Mouse (Mus musculus) intestine, postnatal 0 days (tissue): ENCODE data around the gene Phb2. TPM values are rescaled to one million over a fixed set of nuclear protein-coding genes. Genes with fewer than 3 reads are reported as not detected.

Experiments used
- ATAC-seq: fragments of 200-750 bp; cut with Nextera tagmentation; 2 replicates; pipeline ENCODE4 v1.8.0; 2017; ENCODE audit warnings: mild to moderate bottlenecking, moderate TSS enrichment, moderate library complexity
- H3K27ac ChIP-seq: fragments of 300-500 bp; sonication (generic); 2 replicates; pipeline ENCODE4 v1.5.1; 2014; ENCODE audit warnings: mild to moderate bottlenecking, low read depth, low read length, moderate library complexity
- H3K27me3 ChIP-seq: fragments of 300-500 bp; sonication (generic); replicated peaks from 2 replicates; pipeline ENCODE4 v1.6.1; 2014; ENCODE audit warnings: low read length, mixed read lengths; ENCODE audit not compliant: control insufficient read depth, insufficient read depth
- H3K36me3 ChIP-seq: fragments of 300-500 bp; sonication (generic); 2 replicates; pipeline ENCODE4 v1.6.1; 2014; ENCODE audit warnings: mild to moderate bottlenecking, moderate library complexity; ENCODE audit not compliant: control insufficient read depth, insufficient read depth
- H3K4me1 ChIP-seq: fragments of 300-500 bp; sonication (generic); replicated peaks from 2 replicates; pipeline ENCODE4 v1.6.1; 2014; ENCODE audit warnings: antibody characterized with exemption, low read length, mixed read lengths; ENCODE audit not compliant: control insufficient read depth, insufficient read depth
- H3K4me2 ChIP-seq: fragments of 300-500 bp; sonication (generic); replicated peaks from 2 replicates; pipeline ENCODE4 v1.6.1; 2014; ENCODE audit warnings: low read depth, mild to moderate bottlenecking, moderate library complexity
- H3K4me3 ChIP-seq: fragments of 300-500 bp; sonication (generic); 2 replicates; pipeline ENCODE4 v1.5.1; 2014; ENCODE audit warnings: low read depth, low read length
- H3K9ac ChIP-seq: fragments of 300-500 bp; sonication (generic); 2 replicates; pipeline ENCODE4 v1.6.1; 2014; ENCODE audit warnings: mild to moderate bottlenecking, low read depth, low read length
- H3K9me3 ChIP-seq: fragments of 300-500 bp; sonication (generic); 2 replicates; pipeline ENCODE4 v1.6.1; 2016; ENCODE audit warnings: mixed run types; ENCODE audit not compliant: control insufficient read depth
- CTCF ChIP-seq: sonication (generic); IDR thresholded peaks from 2 replicates; pipeline ENCODE4 v1.5.1; 2016; ENCODE audit warnings: low read depth, mild to moderate bottlenecking, control low read depth, antibody characterized with exemption, moderate library complexity
- WGBS: fragments of 180-500 bp; shearing (Covaris S2); extraction: QIAGEN DNeasy Blood & Tissue Kit; methylation state at CpG from one replicate; pipeline ENCODE4 v1.1.7; 2014; 5-methylcytosine and 5-hydroxymethylcytosine counted together
- polyA plus RNA-seq: library from polyadenylated mRNA; unstranded; fragments of >200 nt; fragmentation: Nextera tagmentation; extraction: Ambion mirVana; gene quantifications from 2 replicates; pipeline ENCODE4 v1.2.1, GENCODE M21; 2015

Phb2 gene
- polyA plus RNA-seq, 1 experiment from 2014 or later: 255 TPM

DNA sequence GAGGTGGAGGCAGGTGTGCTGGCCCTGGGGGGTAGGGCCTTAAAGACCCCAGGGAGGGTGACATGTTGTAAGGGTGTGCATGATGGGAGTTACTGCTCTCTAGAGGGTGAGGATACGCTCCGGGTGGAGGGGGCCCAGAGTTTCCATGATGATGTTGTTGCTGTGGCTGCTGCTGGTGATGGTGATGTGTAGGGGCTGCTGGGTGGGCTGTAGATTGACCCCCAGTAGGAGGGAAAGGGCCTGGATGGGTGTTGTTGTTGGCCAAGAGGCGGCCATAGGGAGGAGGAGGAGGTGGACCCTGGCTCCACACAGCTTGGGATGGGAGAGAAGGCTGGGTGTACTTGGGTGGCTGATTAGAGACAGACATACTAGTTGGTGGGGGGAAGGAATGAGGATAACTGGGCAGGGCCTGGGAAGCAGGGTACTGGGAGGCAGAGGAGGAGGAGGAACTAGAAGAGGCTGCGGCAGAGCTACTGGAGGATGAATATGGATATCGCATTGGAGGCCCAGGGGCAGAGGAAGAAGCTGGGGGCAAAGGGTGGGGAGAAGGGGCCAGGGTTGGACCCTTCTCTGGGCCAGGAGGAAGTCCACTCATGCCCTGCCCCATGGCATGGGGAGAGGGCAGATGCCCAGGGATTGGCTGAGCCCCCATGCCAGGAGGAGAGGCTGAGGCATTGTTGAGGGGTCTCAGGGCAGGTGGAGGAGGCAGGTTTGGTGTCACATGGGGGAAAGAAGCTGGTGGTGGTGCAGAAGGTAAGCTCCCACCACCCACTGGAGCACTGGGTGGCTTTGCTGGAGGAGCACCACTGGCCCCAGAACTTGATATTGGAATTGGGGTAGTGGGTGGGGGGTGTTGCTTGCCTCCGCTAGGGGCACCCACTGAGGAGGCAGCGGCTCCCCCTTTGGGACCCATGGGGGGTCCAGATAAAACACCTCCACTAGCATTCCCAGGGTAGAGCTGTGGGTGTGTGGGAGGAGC, 34.8 kb downstream of the Phb2 start:
- no peak for TF ChIP-seq CTCF
- Histone ChIP-seq H3K36me3 (peaks cover 45% of the 10 kb centered on the region), H3K27ac (no peak overlapping the region), H3K4me3 (peak overlapping the region; percentile 55; the same call in 1 of the 2 replicates), H3K27me3 (no peaks in the 10 kb centered on the region), H3K4me2 (peak overlapping the region; percentile 98; the same call in 1 of the 2 replicates), H3K9ac (no peak overlapping the region), H3K4me1 (0 out of 2 replicates have a peak, but pooled peaks cover 4% of the 10 kb centered on the region), H3K9me3 (no peaks in the 10 kb centered on the region)
- WGBS: 87% methylated on average over 7 of the region's 7 CpGs
- ATAC-seq: no peak

DNA sequence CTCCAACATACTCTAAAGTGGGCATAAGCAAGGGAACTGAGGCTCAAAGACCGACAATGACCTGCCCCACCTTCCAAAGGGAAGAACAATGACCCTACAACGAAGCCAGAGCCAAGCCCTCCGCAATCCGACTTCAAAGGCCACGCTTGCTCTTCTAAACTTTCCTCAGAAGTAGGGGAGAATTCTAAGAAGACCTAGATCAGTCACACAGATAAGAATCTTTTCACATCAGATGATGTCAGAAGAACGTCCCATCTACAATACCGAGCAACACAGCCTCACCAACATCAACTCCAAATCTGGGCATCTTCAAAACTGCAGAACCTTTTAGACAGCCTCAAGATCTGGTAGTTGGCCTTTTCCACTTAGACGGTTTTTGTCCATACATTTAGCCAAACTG, 38.3 kb downstream of the Phb2 start:
- no peak overlapping the region for H3K4me3 ChIP-seq
- H3K9ac ChIP-seq: no peak overlapping the region
- no peaks in the 10 kb centered on the region for H3K27me3 ChIP-seq
- H3K4me1 ChIP-seq: 0 out of 2 replicates have a peak, but pooled peaks cover 4% of the 10 kb centered on the region
- no peak for ATAC-seq
- 70% methylated on average over 8 of the region's 8 CpGs for WGBS
- peaks cover 27% of the 10 kb centered on the region for H3K36me3 ChIP-seq
- no peak overlapping the region for H3K4me2 ChIP-seq
- no peak overlapping the region for H3K27ac ChIP-seq
- no peaks in the 10 kb centered on the region for H3K9me3 ChIP-seq
- TF ChIP-seq CTCF: no peak

DNA sequence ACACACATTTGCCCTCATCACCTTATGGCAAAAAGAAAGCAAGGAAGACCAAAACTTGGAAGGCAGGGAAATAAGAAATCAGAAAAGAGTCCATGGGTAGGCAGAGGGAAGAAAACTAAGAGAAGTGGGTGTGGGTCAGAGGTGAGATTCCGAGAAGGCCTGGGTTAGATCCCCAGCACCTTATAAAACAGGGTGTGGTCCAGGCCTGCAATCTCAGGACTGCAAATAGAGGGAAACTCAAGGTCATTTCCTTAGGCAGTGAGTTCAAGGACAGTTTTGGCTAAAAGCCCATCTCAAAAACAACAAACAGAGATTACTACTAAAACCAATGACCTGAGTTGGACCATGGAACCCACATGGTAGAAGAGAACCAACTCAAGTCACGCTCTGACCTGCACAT, 41.7 kb downstream of the Phb2 start:
- H3K27me3 ChIP-seq: no peaks in the 10 kb centered on the region
- no peak for TF ChIP-seq CTCF
- no peak overlapping the region for H3K9ac ChIP-seq
- H3K36me3 ChIP-seq: peaks cover 9% of the 10 kb centered on the region
- H3K9me3 ChIP-seq: no peaks in the 10 kb centered on the region
- H3K4me1 ChIP-seq: no peaks in the 10 kb centered on the region
- ATAC-seq: no peak
- H3K27ac ChIP-seq: no peak overlapping the region
- 71% methylated on average over 2 of the region's 2 CpGs for WGBS
- no peak overlapping the region for H3K4me3 ChIP-seq
- H3K4me2 ChIP-seq: no peak overlapping the region

DNA sequence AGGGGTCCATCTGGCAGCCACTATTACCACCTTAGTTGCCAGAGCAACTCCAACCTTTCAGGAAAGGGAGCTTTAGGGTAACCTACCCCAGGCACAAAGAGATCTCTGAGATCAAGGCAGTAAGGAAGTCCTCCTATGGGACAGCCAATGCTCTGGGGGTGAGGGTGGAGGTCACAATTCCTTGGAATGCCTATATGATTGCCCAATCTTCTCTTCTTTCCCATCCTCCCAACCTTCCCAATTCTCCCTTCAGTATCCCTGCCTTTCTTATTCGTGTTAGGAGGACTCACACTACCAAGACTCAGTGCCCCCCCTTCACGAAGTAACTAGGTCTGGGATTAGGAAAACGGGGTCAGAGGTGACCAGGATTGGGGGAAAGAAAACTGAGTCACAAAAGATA, 43.2 kb downstream of the Phb2 start:
- no peak for ATAC-seq
- H3K27me3 ChIP-seq: no peaks in the 10 kb centered on the region
- H3K4me2 ChIP-seq: peak overlapping the region; percentile 83
- peak overlapping the region; percentile 96; the same call in 1 of the 2 replicates for H3K27ac ChIP-seq
- WGBS: 5% methylated on average over 3 of the region's 3 CpGs
- no peaks in the 10 kb centered on the region for H3K4me1 ChIP-seq
- no peaks in the 10 kb centered on the region for H3K36me3 ChIP-seq
- TF ChIP-seq CTCF: no peak
- no peaks in the 10 kb centered on the region for H3K9me3 ChIP-seq
- H3K4me3 ChIP-seq: peak overlapping the region; percentile 85
- H3K9ac ChIP-seq: peak overlapping the region; percentile 95

DNA sequence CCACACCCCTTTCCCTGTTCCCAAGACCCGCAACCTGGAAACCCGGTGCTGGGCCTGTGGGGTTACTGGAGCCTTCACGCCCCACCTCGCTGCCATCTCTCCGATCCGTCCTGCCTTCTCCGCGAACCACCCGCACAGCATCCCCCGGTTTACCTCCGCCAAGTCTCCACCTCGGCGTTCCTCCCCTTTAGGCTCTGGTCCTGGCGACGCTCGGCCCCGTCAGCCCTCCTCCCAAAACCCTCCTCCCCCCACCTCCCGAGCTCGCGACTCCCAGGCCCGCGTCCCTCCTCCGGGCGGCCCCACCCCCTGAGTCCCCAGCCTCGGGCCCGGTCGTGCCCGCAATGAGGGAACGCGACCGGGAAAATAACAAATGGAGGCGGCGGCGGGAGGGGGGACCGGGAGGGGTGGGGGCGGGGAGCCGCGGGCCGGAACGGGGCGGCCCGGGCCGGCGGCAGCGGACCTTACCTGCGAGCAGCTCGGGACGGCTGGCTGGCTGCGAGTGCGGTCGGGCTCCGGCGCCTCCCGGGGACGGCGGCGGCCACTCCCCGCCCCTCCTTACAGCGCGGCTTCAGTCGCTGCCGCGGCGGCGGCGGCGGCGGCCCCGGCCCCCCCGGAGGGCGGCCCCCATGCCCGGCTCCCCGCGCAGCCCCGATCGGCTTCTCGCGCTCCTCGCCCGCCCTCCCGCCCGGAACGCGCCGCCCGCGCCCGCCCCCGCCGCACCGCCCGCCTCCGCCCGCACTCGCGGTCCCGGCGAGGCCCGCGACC, 43.9 kb downstream of the Phb2 start, which contains the start of the genes Gm45234 and Atn1:
Gm45234 (minus strand) TSS at position 191 of the 765 bp plus-strand sequence.
Atn1 (minus strand) TSS at position 694 of the 765 bp plus-strand sequence.
- TF ChIP-seq CTCF: no peak
- peak within 1 kb of the TSS; percentile 96 for H3K27ac ChIP-seq
- H3K9ac ChIP-seq: peak within 1 kb of the TSS; percentile 95
- ATAC-seq: peak; percentile 40
- under 1% methylated on average over 43 of the region's 100 CpGs for WGBS
- H3K36me3 ChIP-seq: no peaks in the 10 kb centered on the region
- peak within 1 kb of the TSS; percentile 83 for H3K4me2 ChIP-seq
- H3K9me3 ChIP-seq: no peaks in the 10 kb centered on the region
- H3K4me1 ChIP-seq: no peaks in the 10 kb centered on the region
- H3K27me3 ChIP-seq: no peaks in the 10 kb centered on the region
- peak within 1 kb of the TSS; percentile 85 for H3K4me3 ChIP-seq
